8 mouse cellular contexts compared by ENCODE assay signal in genomic region chr7:79089111-79089510, GRCm38 (mm10). TPM values are rescaled to one million over a fixed set of nuclear protein-coding genes. Genes with fewer than 3 reads are reported as not detected.
DNase-seq lines count a peak whose midpoint lies in the region; ATAC-seq and TF ChIP-seq lines count a peak whose summit lies in the region.

No protein-coding gene starts in this region.

- intact Hi-C loops in gastrocnemius, postnatal 36 days (cut with DNase I), result no loop called here

- H3K4me2 ChIP-seq in midbrain, postnatal 0 days (ENCODE audit: low read depth, low read length, poor library complexity, severe bottlenecking), result no peak overlapping the region
- no peak overlapping the region for H3K4me2 ChIP-seq in midbrain, embryonic 14.5 days (ENCODE audit: low read length)

- H3K9me3 ChIP-seq in midbrain, postnatal 0 days (ENCODE audit: low read length), result no peaks in the 10 kb centered on the region
- H3K9me3 ChIP-seq in midbrain, embryonic 14.5 days (ENCODE audit: control insufficient read depth, low read length), result no peaks in the 10 kb centered on the region

- H3K4me1 ChIP-seq in midbrain, postnatal 0 days (ENCODE audit: insufficient read depth, low read length), result no peaks in the 10 kb centered on the region
- H3K4me1 ChIP-seq in midbrain, embryonic 14.5 days (ENCODE audit: control insufficient read depth, insufficient read depth, low read length), result no peaks in the 10 kb centered on the region

- 88% methylated on average over 4 of the region's 4 CpGs for WGBS in midbrain, postnatal 0 days
- WGBS in midbrain, embryonic 14.5 days, result 72% methylated on average over 4 of the region's 4 CpGs

- no peak overlapping the region for H3K4me3 ChIP-seq in midbrain, postnatal 0 days (ENCODE audit: low read depth, low read length)
- H3K4me3 ChIP-seq in midbrain, embryonic 14.5 days (replicated peaks; ENCODE audit: low read depth, low read length), result no peak overlapping the region

- ATAC-seq in midbrain, postnatal 0 days (ENCODE audit: low FRiP score), result no peak
- no peak for ATAC-seq in midbrain, embryonic 14.5 days (ENCODE audit: low FRiP score, low TSS enrichment)
- no peak for ATAC-seq in granulocyte monocyte progenitor cell, adult 5-6 weeks (replicated peaks; ENCODE audit: poor library complexity, severe bottlenecking)
- ATAC-seq in activated CD4-positive, CD25-positive, alpha-beta regulatory T cell, adult 4 months, result no peak

- DNase-seq in gastrocnemius, postnatal 10 days, result peak; percentile 18
- DNase-seq in gastrocnemius, postnatal 36 days, result no peak
- DNase-seq in midbrain, postnatal 0 days (ENCODE audit: low spot score), result no peak
- no peak for DNase-seq in midbrain, embryonic 14.5 days
- DNase-seq in cerebellum, adult 8-10 months, result peak; percentile 12
- DNase-seq in testis, postnatal 10 days (ENCODE audit: low spot score), result peak; percentile 62

- peak; percentile 41 for TF ChIP-seq CTCF in midbrain, postnatal 0 days (IDR thresholded peaks at IDR 0.05)

- H3K9ac ChIP-seq in midbrain, postnatal 0 days (replicated peaks; ENCODE audit: low read length, poor library complexity, severe bottlenecking), result no peak overlapping the region
- no peak overlapping the region for H3K9ac ChIP-seq in midbrain, embryonic 14.5 days (replicated peaks; ENCODE audit: low read length)

- no peak overlapping the region for H3K27ac ChIP-seq in midbrain, postnatal 0 days (ENCODE audit: low read depth, low read length)
- no peak overlapping the region for H3K27ac ChIP-seq in midbrain, embryonic 14.5 days (replicated peaks; ENCODE audit: low read depth, low read length)

- no peaks in the 10 kb centered on the region for H3K27me3 ChIP-seq in midbrain, postnatal 0 days (ENCODE audit: insufficient read depth, low read length)
- H3K27me3 ChIP-seq in midbrain, embryonic 14.5 days (ENCODE audit: control insufficient read depth, insufficient read depth, low read length), result no peaks in the 10 kb centered on the region

- H3K36me3 ChIP-seq in midbrain, postnatal 0 days (ENCODE audit: insufficient read depth, low read length), result no peaks in the 10 kb centered on the region
- H3K36me3 ChIP-seq in midbrain, embryonic 14.5 days (ENCODE audit: control insufficient read depth, insufficient read depth, low read length), result no peaks in the 10 kb centered on the region

RNA-seq across cellular contexts. Expression of gene Acan, which starts 35.8 kb away (rescaled TPM):
- 1 to 10 TPM; 4.4 to 5.1 TPM for total RNA-seq in gastrocnemius, postnatal 10 days (2021)
- total RNA-seq in gastrocnemius, postnatal 36 days (2021), result under 1 TPM; 0.10 to 0.27 TPM
- total RNA-seq in midbrain, postnatal 0 days (2014; rRNA removed), result 1.7 and 3.0 TPM in 2 replicates
- 0.44 and 0.48 TPM in 2 replicates for polyA plus RNA-seq in midbrain, postnatal 0 days (2015; fragmentation: Nextera tagmentation; extraction: Ambion mirVana)
- 0.08 and 0.09 TPM in 2 replicates for polyA plus RNA-seq in midbrain, embryonic 14.5 days (2014; fragmentation: Nextera tagmentation; extraction: Ambion mirVana)
- total RNA-seq in granulocyte monocyte progenitor cell, adult 5-6 weeks (2014; fragmentation: Nextera tagmentation), result not detected in 2 replicates
- total RNA-seq in granulocyte monocyte progenitor cell, adult 5-6 weeks (2017), result not detected in 2 replicates
- not detected for polyA plus RNA-seq in activated CD4-positive, CD25-positive, alpha-beta regulatory T cell, adult 4 months (2017; shearing (Covaris generic))

RNA-seq across cellular contexts. Expression of gene Hapln3, which starts 41.7 kb away (rescaled TPM):
- under 1 TPM; 0.79 to 0.82 TPM for total RNA-seq in gastrocnemius, postnatal 10 days (2021)
- total RNA-seq in gastrocnemius, postnatal 36 days (2021), result under 1 TPM; 0.22 to 0.36 TPM
- total RNA-seq in midbrain, postnatal 0 days (2014; rRNA removed), result 4.9 and 7.9 TPM in 2 replicates
- polyA plus RNA-seq in midbrain, postnatal 0 days (2015; fragmentation: Nextera tagmentation; extraction: Ambion mirVana), result 2.2 and 2.4 TPM in 2 replicates
- polyA plus RNA-seq in midbrain, embryonic 14.5 days (2014; fragmentation: Nextera tagmentation; extraction: Ambion mirVana), result 1.3 and 1.7 TPM in 2 replicates
- total RNA-seq in granulocyte monocyte progenitor cell, adult 5-6 weeks (2014; fragmentation: Nextera tagmentation), result not detected in 2 replicates
- not detected in 2 replicates for total RNA-seq in granulocyte monocyte progenitor cell, adult 5-6 weeks (2017)
- polyA plus RNA-seq in activated CD4-positive, CD25-positive, alpha-beta regulatory T cell, adult 4 months (2017; shearing (Covaris generic)), result under 1 TPM in 1 of 2 experiments, not detected in 1; 0.42 TPM

RNA-seq across cellular contexts. Expression of gene Mfge8, which starts 59.7 kb away (rescaled TPM):
- total RNA-seq in gastrocnemius, postnatal 10 days (2021), result 10 to 100 TPM; 75.9 to 82.3 TPM
- total RNA-seq in gastrocnemius, postnatal 36 days (2021), result 10 to 100 TPM; 40.0 to 45.1 TPM
- total RNA-seq in midbrain, postnatal 0 days (2014; rRNA removed), result 239 and 278 TPM in 2 replicates
- 268 and 317 TPM in 2 replicates for polyA plus RNA-seq in midbrain, postnatal 0 days (2015; fragmentation: Nextera tagmentation; extraction: Ambion mirVana)
- polyA plus RNA-seq in midbrain, embryonic 14.5 days (2014; fragmentation: Nextera tagmentation; extraction: Ambion mirVana), result 93.5 and 112 TPM in 2 replicates
- total RNA-seq in granulocyte monocyte progenitor cell, adult 5-6 weeks (2014; fragmentation: Nextera tagmentation), result 10.8 and 19.2 TPM in 2 replicates
- total RNA-seq in granulocyte monocyte progenitor cell, adult 5-6 weeks (2017), result 10.5 and 12.3 TPM in 2 replicates
- 10 to 100 TPM; 21.9 to 23.7 TPM for polyA plus RNA-seq in activated CD4-positive, CD25-positive, alpha-beta regulatory T cell, adult 4 months (2017; shearing (Covaris generic))

Comparison
In these comparisons a context has a peak if more than half of its experiments do, and no peak if none do; other contexts are left out.
1. DNase-seq: peak in gastrocnemius, postnatal 10 days (single experiment), cerebellum, adult 8-10 months (single experiment) and testis, postnatal 10 days (single experiment); none in gastrocnemius, postnatal 36 days (0 of 2), midbrain, postnatal 0 days (single experiment) and midbrain, embryonic 14.5 days (single experiment).